Mouse (Mus musculus) hindlimb bud, embryonic 11.5 days (tissue): ENCODE results near the gene Nos1ap.

Experiments used
- DNase-seq: peaks from one replicate; pipeline ENCODE4 v3.0.0-alpha.2; 2012; ENCODE audit warnings: low read depth, low spot score; ENCODE audit errors: extremely low spot score

Gene Nos1ap

GRCm38 (mm10) chr1:170423048-170423447 lies 166.6 kb downstream of the Nos1ap start:
- DNase-seq: no peak

DNA sequence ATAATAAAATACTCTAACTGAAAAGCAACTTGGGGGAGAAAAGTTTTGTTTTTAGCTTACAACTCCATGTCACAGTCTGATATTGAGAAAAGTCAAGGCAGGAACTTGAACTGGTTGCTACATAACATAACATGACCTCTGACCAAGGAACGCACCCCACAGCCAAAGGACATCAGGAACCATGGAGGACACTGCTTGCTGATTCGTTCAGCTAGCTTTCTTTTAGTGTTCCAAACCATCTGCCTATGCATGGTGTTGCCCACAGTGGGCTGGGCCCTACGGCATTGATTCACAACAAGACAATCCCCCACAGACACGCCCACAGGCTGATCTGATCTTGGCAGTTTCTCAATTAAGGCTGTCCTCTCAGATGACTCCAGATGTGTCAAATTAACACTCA lies 167.5 kb downstream of the Nos1ap start:
- DNase-seq: no peak

GRCm38 (mm10) chr1:170419961-170420360 lies 169.7 kb downstream of the Nos1ap start:
- no peak for DNase-seq

GRCm38 (mm10) chr1:170418131-170418530 lies 171.5 kb downstream of the Nos1ap start:
- no peak for DNase-seq

GRCm38 (mm10) chr1:170416967-170417366 lies 172.7 kb downstream of the Nos1ap start:
- DNase-seq: no peak

GRCm38 (mm10) chr1:170416206-170416605 lies 173.5 kb downstream of the Nos1ap start:
- DNase-seq: no peak

DNA sequence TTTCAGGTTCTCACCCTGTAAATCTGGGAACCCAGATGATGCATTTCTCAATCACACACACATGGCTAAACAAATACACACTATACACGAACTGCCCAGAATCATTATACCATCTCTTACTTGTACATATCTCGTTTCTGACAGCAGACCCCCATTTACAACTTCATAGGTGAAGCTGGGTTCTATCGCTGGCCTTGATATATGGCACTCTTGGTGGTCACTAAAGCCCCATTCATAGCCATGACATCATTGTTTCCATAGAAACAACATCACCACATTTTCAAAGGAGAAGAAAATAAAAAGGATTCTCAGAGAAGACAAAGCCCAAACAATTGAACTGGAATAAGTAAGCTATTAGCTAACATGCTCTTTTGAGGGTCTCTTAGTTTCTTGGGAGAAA lies 174.3 kb downstream of the Nos1ap start:
- no peak for DNase-seq

DNA sequence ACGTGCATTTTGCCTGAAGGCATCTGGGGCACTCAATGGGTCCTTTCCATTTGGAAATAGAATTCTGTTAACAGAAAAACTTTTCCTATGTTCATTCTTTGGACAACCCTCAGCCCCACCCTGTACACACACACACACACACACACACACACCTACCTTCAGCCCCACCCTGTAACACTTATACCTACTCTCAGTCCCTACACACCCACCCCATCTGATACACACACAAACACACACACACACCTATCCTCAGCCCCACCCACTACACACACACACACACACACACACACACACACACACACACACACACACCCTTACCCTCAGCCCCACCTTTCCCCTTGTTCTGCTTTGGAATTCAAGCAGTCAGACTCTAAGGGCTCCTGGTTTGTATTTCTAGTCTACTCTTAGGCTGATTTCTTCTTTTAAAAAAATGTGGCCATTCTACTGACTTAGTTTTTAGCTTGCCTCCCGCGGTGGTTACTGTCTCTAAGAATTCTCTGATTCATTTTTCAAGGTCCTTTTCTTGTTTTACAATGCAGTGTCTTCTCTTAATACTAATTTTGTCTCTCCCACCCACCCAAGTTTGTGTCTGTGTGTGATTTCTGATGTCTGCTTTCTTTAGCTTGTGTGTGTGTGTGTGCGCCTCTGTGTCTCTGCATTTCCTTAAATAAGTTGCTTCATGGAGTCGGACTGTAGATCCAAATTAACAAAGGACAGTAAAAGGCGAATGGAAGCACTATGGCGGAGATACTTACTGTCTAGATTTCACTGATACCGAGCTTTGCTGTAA lies 179.1 kb downstream of the Nos1ap start:
- no peak for DNase-seq

DNA sequence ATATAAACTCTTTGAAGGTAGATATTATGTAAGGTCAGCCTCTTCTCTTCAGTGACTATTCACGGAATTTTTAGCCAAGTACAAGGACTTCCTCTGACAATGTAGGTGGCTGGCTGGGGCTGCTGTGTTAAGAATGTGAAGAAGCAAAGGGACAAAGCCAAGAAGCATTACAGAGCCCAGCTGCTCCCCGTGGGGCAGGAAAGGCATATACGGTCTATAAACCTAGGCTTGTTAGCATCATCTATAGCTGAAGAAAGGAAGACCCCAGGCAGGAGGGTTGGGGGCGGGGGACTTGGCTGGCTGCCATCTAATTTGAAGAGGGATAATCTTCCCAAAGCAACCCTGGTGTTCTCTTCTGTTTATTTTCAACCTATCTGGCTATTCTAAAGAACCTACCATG lies 180.6 kb downstream of the Nos1ap start:
- DNase-seq: no peak

DNA sequence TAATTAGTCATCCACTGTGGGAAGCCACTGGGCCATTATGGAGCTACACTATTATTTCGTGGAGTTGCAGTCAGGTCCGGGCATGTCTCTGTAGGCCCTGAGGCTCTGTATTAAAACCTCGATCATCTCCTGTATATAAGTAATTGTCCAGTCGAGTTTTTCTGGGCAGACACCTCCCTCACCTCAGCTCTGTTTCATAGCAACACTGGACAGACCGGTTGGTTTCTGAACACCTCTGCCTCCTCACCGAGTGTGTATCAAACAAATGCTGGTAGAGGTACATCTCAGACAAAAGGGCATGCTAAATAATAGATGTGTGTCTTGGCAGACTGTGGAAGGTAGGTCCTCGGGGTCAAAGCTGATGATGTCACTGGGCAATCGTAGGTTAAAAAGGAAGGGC lies 182.7 kb downstream of the Nos1ap start:
- DNase-seq: no peak

- DNase-seq: no peak
These were observed 184.5 kb downstream of the Nos1ap start for GRCm38 (mm10) chr1:170405152-170405551.

- DNase-seq: no peak
These were observed 187.0 kb downstream of the Nos1ap start for GRCm38 (mm10) chr1:170402682-170403081.

- DNase-seq: no peak
These were observed 190.8 kb downstream of the Nos1ap start for GRCm38 (mm10) chr1:170398866-170399265.

GRCm38 (mm10) chr1:170395101-170395500 lies 194.6 kb downstream of the Nos1ap start:
- no peak for DNase-seq

GRCm38 (mm10) chr1:170394641-170395040 lies 195.0 kb downstream of the Nos1ap start:
- DNase-seq: no peak

- DNase-seq: no peak
These were observed 196.6 kb downstream of the Nos1ap start for GRCm38 (mm10) chr1:170392771-170393728.

DNA sequence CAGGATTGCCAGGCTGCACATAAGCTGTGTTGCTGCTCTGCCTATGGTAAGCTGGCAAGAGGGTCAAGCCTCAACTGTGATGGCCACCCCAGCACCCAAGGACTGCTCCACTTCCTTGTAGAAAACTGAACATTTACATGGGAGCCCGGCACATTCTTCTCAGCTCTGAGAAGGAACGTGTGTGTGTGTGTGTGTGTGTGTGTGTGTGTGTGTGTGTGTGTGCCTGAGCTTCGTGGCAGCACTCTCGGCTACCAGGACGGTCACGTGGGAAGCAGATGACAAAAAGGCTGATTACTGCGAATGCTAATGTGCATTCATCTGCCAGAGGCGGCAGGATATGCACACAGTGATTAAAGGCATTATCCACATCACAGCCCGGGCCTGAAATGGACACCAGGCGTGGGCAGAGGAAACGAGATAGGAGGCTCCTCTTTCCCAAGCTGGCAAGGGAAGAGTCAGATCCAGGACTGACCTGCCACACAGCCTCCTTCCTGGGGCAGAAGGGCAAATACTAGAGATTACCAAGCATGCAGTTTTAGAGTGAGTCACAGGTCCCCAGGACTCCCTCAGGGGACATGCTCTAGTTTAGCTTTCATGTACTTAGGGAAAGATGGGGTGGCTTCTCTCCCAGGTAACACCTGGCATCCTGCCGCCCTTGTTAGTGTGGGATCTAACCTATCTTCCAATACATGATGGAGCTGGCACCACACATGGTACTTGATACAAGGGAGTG lies 202.3 kb downstream of the Nos1ap start:
- no peak for DNase-seq

DNA sequence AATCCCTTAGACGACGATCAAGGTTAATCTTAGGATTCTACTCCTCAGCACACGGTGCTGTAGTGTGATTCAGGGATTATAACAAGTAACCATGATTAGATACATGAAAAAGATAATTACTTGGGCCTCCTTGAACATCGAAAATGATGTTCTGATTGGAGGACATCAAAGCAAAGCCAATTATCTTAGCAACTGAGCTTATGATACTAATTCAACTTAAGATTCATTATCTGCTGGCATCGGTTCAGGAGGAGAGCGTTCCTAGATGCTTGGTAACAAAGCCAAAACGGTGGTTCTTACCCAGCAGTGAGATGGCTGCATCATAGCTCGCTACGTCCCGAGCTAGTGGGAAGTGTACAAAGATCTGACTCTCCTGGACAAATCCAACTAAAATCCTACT lies 204.2 kb downstream of the Nos1ap start:
- no peak for DNase-seq

DNA sequence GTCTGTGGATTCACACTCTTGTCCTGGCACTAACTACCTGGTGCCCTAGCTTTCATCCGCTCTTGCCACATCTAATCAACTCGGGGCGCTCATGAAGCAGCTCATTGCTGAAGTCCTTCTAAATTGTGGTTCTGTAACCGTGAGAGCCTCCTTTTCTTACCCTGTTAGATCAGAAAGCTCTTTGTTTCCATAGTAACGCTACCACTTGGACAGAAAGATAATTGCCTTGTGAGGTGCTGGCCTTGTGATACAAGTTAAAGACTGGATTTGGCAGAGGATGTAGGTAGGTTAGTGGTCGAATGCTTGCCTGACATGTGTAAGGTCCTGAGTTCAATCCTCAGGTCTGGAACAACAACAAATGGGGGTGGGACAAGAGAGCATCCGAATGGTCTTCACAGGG lies 206.1 kb downstream of the Nos1ap start:
- no peak for DNase-seq

- DNase-seq: no peak
These were observed 208.2 kb downstream of the Nos1ap start for GRCm38 (mm10) chr1:170381457-170381856.

DNA sequence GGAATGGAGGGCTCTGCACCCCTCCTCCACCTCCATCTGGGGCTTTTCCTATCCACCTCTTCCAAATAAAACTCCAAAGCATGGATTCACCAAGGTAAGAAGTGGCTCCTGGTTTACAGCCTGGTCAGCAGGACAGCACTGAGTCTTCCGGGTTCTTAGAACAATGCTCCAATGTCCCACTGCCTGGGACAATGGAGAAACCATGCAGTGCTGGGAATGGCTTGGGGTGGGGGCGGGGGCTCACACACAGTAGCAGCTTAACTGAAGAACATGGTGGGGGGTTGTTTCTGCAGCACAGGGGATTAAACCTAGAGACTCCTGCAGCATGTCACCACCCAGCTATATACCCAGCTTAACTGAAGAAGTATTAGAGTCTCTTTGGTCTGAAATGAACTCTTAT lies 209.2 kb downstream of the Nos1ap start:
- DNase-seq: no peak
